In genomic region chr3:132646814-132647213, GRCm38 (mm10) we compare ENCODE assay signal across 45 mouse cellular contexts. TPM values are rescaled to one million over a fixed set of nuclear protein-coding genes. Genes with fewer than 3 reads are reported as not detected.
"Had no signal": no experiment of that assay in that cellular context is flagged by ENCODE, and none has a peak within 500 bp of the region (broad histone marks: within the 10 kb centered on the region; RNA-seq: fewer than 3 reads in every experiment).

No protein-coding gene starts in this region.

- H3K4me1 ChIP-seq: heart, embryonic 12.5 days; heart, embryonic 13.5 days; heart, embryonic 15.5 days; hindbrain, embryonic 10.5 days; hindbrain, embryonic 12.5 days; hindbrain, embryonic 13.5 days; hindbrain, embryonic 15.5 days; intestine, embryonic 15.5 days; kidney, embryonic 15.5 days had no signal

- H3K9ac ChIP-seq: heart, embryonic 12.5 days; heart, embryonic 13.5 days; heart, embryonic 15.5 days; hindbrain, embryonic 12.5 days; hindbrain, embryonic 13.5 days; hindbrain, embryonic 14.5 days; hindbrain, embryonic 15.5 days; intestine, embryonic 15.5 days; kidney, embryonic 15.5 days had no signal

- DNase-seq: heart, postnatal 10 days; heart, postnatal 14 days; heart, postnatal 36 days; heart, postnatal 4 days; kidney, adult 11 months; kidney, adult 18-20 months; kidney, adult 2 months; kidney, adult 8-10 months; kidney, adult 9 months; kidney, postnatal 10 days; kidney, postnatal 14 days; kidney, postnatal 25 days; kidney, postnatal 36 days; kidney, postnatal 4 days; layer of hippocampus, adult 9-11 months; layer of hippocampus, postnatal 36 days had no signal

- H3K27me3 ChIP-seq: heart, embryonic 12.5 days; heart, embryonic 13.5 days; heart, embryonic 15.5 days; hindbrain, embryonic 12.5 days; hindbrain, embryonic 13.5 days; hindbrain, embryonic 15.5 days; intestine, embryonic 15.5 days; kidney, embryonic 15.5 days had no signal

- H3K27ac ChIP-seq: heart, embryonic 13.5 days; heart, embryonic 15.5 days; hindbrain, embryonic 10.5 days; hindbrain, embryonic 12.5 days; hindbrain, embryonic 13.5 days; hindbrain, embryonic 14.5 days; hindbrain, embryonic 15.5 days; hindbrain, postnatal 0 days; intestine, embryonic 15.5 days; kidney, embryonic 15.5 days; kidney, postnatal 0 days; layer of hippocampus, adult 2 months; left cerebral cortex, adult 2 months had no signal

- H3K36me3 ChIP-seq: heart, embryonic 12.5 days; heart, embryonic 13.5 days; heart, embryonic 15.5 days; hindbrain, embryonic 10.5 days; hindbrain, embryonic 12.5 days; hindbrain, embryonic 13.5 days; hindbrain, embryonic 15.5 days; intestine, embryonic 15.5 days; kidney, embryonic 15.5 days had no signal

- H3K9me3 ChIP-seq: heart, embryonic 12.5 days; heart, embryonic 13.5 days; heart, embryonic 15.5 days; hindbrain, embryonic 10.5 days; hindbrain, embryonic 12.5 days; hindbrain, embryonic 13.5 days; hindbrain, embryonic 15.5 days; intestine, embryonic 15.5 days; kidney, embryonic 15.5 days had no signal

- H3K4me3 ChIP-seq: heart, embryonic 12.5 days; heart, embryonic 13.5 days; heart, embryonic 15.5 days; hindbrain, embryonic 10.5 days; hindbrain, embryonic 12.5 days; hindbrain, embryonic 13.5 days; hindbrain, embryonic 15.5 days; intestine, embryonic 15.5 days; kidney, embryonic 15.5 days; layer of hippocampus, adult 2 months; left cerebral cortex, adult 2 months had no signal

RNA-seq across cellular contexts. Expression of gene Gimd1, which starts 17.2 kb away (rescaled TPM):
- total RNA-seq: heart, postnatal 10 days; heart, postnatal 14 days; heart, postnatal 25 days; heart, postnatal 36 days; heart, postnatal 4 days; hematopoietic stem cell, adult 5-6 weeks; hindbrain, postnatal 0 days; layer of hippocampus, adult 18-20 months; layer of hippocampus, adult 2 months; layer of hippocampus, adult 8-10 months; layer of hippocampus, postnatal 10 days; layer of hippocampus, postnatal 14 days; layer of hippocampus, postnatal 25 days; layer of hippocampus, postnatal 36 days; left cerebral cortex, adult 18-20 months; left cerebral cortex, adult 2 months; left cerebral cortex, adult 8-10 months had no signal
- polyA plus RNA-seq: heart, embryonic 13.5 days; heart, embryonic 14.5 days; heart, embryonic 15.5 days; heart, embryonic 16.5 days; heart, postnatal 0 days; hindbrain, embryonic 10.5 days; hindbrain, embryonic 11.5 days; hindbrain, embryonic 12.5 days; hindbrain, embryonic 13.5 days; hindbrain, embryonic 14.5 days; hindbrain, embryonic 15.5 days; hindbrain, embryonic 16.5 days; hindbrain, postnatal 0 days; inflammation-experienced regulatory T-cells, adult 6 months; kidney, adult 2 months had no signal
